Mouse (Mus musculus): ENCODE data around the gene Prr5l. TPM values are rescaled to one million over a fixed set of nuclear protein-coding genes. Genes with fewer than 3 reads are reported as not detected.

The Prr5l gene
- polyA plus RNA-seq, 1 experiment = 0.06 TPM

GRCm38 (mm10) chr2:101762405-101762804 is 120.4 kb downstream of the Prr5l start:
- Histone ChIP-seq H3K4me2 (ENCODE audit: low read depth) (peak overlapping the region; percentile 91), H3ac (ENCODE audit: control insufficient read depth, insufficient read length) (no peak overlapping the region), H3K27me3 (ENCODE audit: control insufficient read depth, insufficient read depth, insufficient read length) (no peaks in the 10 kb centered on the region), H3K79me2 (ENCODE audit: control insufficient read depth, insufficient read depth) (no peaks in the 10 kb centered on the region), H3K4me3 (no peak overlapping the region), H3K36me3 (ENCODE audit: control insufficient read depth, insufficient read depth) (no peaks in the 10 kb centered on the region)
- no peak for TF ChIP-seq POLR2A (IDR thresholded peaks at IDR 0.05; ENCODE audit: insufficient read length, low read depth)
- TF ChIP-seq CEBPB (IDR thresholded peaks at IDR 0.05; ENCODE audit: insufficient read depth, poor library complexity, severe bottlenecking) = no peak
- TF ChIP-seq MYOD1 (IDR thresholded peaks at IDR 0.05; ENCODE audit: control insufficient read depth in 1 of 3, insufficient read length in 2 of 3, low read depth in 2 of 3) = peak; percentile 67 to 97 (median 95)
- TF ChIP-seq MAX (IDR thresholded peaks at IDR 0.05; ENCODE audit: low read depth) = no peak
- peak; percentile 87 to 98 (median 94) for TF ChIP-seq MYOG (IDR thresholded peaks at IDR 0.05; ENCODE audit: control insufficient read depth in 1 of 3, insufficient read depth in 1 of 3, insufficient read length in 2 of 3, low read depth in 2 of 3)
- TF ChIP-seq USF1 (IDR thresholded peaks at IDR 0.05; ENCODE audit: low read depth) = no peak
- no peak for TF ChIP-seq SRF (IDR thresholded peaks at IDR 0.05; ENCODE audit: control insufficient read depth, insufficient read length, low read depth)
- TF ChIP-seq TCF3 (IDR thresholded peaks at IDR 0.05; ENCODE audit: insufficient read length, low read depth) = peak; percentile 72
- no peak for TF ChIP-seq E2F4 (IDR thresholded peaks at IDR 0.05; ENCODE audit: insufficient read depth)
- no peak for TF ChIP-seq REST (IDR thresholded peaks at IDR 0.05; ENCODE audit: insufficient read depth, insufficient read length)
- TF ChIP-seq POLR2AphosphoS2 (IDR thresholded peaks at IDR 0.05; ENCODE audit: insufficient read length, low read depth) = no peak
- TF ChIP-seq TCF12 (IDR thresholded peaks at IDR 0.05; ENCODE audit: insufficient read depth, poor library complexity, severe bottlenecking) = peak; percentile 87

GRCm38 (mm10) chr2:101761898-101762297 is 120.9 kb downstream of the Prr5l start:
- Histone ChIP-seq H3K79me2 (ENCODE audit: control insufficient read depth, insufficient read depth) (no peaks in the 10 kb centered on the region), H3K36me3 (ENCODE audit: control insufficient read depth, insufficient read depth) (no peaks in the 10 kb centered on the region), H3K4me3 (no peak overlapping the region), H3K27me3 (ENCODE audit: control insufficient read depth, insufficient read depth, insufficient read length) (no peaks in the 10 kb centered on the region), H3K4me2 (ENCODE audit: low read depth) (peak overlapping the region; percentile 91), H3ac (ENCODE audit: control insufficient read depth, insufficient read length) (no peak overlapping the region)
- TF ChIP-seq REST (IDR thresholded peaks at IDR 0.05; ENCODE audit: insufficient read depth, insufficient read length) (no peak), E2F4 (IDR thresholded peaks at IDR 0.05; ENCODE audit: insufficient read depth) (no peak), POLR2AphosphoS2 (IDR thresholded peaks at IDR 0.05; ENCODE audit: insufficient read length, low read depth) (no peak), SRF (IDR thresholded peaks at IDR 0.05; ENCODE audit: control insufficient read depth, insufficient read length, low read depth) (no peak), CEBPB (IDR thresholded peaks at IDR 0.05; ENCODE audit: insufficient read depth, poor library complexity, severe bottlenecking) (no peak), TCF3 (IDR thresholded peaks at IDR 0.05; ENCODE audit: insufficient read length, low read depth) (no peak), TCF12 (IDR thresholded peaks at IDR 0.05; ENCODE audit: insufficient read depth, poor library complexity, severe bottlenecking) (no peak), MAX (IDR thresholded peaks at IDR 0.05; ENCODE audit: low read depth) (no peak)

- Histone ChIP-seq H3K4me3 (no peak overlapping the region), H3ac (ENCODE audit: control insufficient read depth, insufficient read length) (no peak overlapping the region), H3K36me3 (ENCODE audit: control insufficient read depth, insufficient read depth) (no peaks in the 10 kb centered on the region), H3K27me3 (ENCODE audit: control insufficient read depth, insufficient read depth, insufficient read length) (no peaks in the 10 kb centered on the region), H3K4me2 (ENCODE audit: low read depth) (no peak overlapping the region), H3K79me2 (ENCODE audit: control insufficient read depth, insufficient read depth) (no peaks in the 10 kb centered on the region)
- TF ChIP-seq MYOG (IDR thresholded peaks at IDR 0.05; ENCODE audit: control insufficient read depth in 1 of 3, insufficient read depth in 1 of 3, insufficient read length in 2 of 3, low read depth in 2 of 3) (no peak), CEBPB (IDR thresholded peaks at IDR 0.05; ENCODE audit: insufficient read depth, poor library complexity, severe bottlenecking) (no peak)
Measured at GRCm38 (mm10) chr2:101759523-101760277, 123.1 kb downstream of the Prr5l start.

GRCm38 (mm10) chr2:101757806-101758205 is 125.0 kb downstream of the Prr5l start:
- Histone ChIP-seq H3K4me2 (ENCODE audit: low read depth) (no peak overlapping the region), H3K79me2 (ENCODE audit: control insufficient read depth, insufficient read depth) (no peaks in the 10 kb centered on the region), H3K27me3 (ENCODE audit: control insufficient read depth, insufficient read depth, insufficient read length) (no peaks in the 10 kb centered on the region), H3K4me3 (no peak overlapping the region), H3K36me3 (ENCODE audit: control insufficient read depth, insufficient read depth) (no peaks in the 10 kb centered on the region), H3ac (ENCODE audit: control insufficient read depth, insufficient read length) (no peak overlapping the region)
- TF ChIP-seq MAX (IDR thresholded peaks at IDR 0.05; ENCODE audit: low read depth) (no peak), USF1 (IDR thresholded peaks at IDR 0.05; ENCODE audit: low read depth) (no peak), MYOG (IDR thresholded peaks at IDR 0.05; ENCODE audit: control insufficient read depth in 1 of 3, insufficient read depth in 1 of 3, insufficient read length in 2 of 3, low read depth in 2 of 3) (no peak), TCF3 (IDR thresholded peaks at IDR 0.05; ENCODE audit: insufficient read length, low read depth) (no peak), POLR2A (IDR thresholded peaks at IDR 0.05; ENCODE audit: insufficient read length, low read depth) (no peak), POLR2AphosphoS2 (IDR thresholded peaks at IDR 0.05; ENCODE audit: insufficient read length, low read depth) (no peak), MYOD1 (IDR thresholded peaks at IDR 0.05; ENCODE audit: control insufficient read depth in 1 of 3, insufficient read length in 2 of 3, low read depth in 2 of 3) (no peak)

- H3K4me3 ChIP-seq = no peak overlapping the region
- H3K27me3 ChIP-seq (ENCODE audit: control insufficient read depth, insufficient read depth, insufficient read length) = no peaks in the 10 kb centered on the region
- H3K36me3 ChIP-seq (ENCODE audit: control insufficient read depth, insufficient read depth) = no peaks in the 10 kb centered on the region
- no peak overlapping the region for H3K4me2 ChIP-seq (ENCODE audit: low read depth)
- TF ChIP-seq SRF (IDR thresholded peaks at IDR 0.05; ENCODE audit: control insufficient read depth, insufficient read length, low read depth) (no peak), MYOG (IDR thresholded peaks at IDR 0.05; ENCODE audit: control insufficient read depth in 1 of 3, insufficient read depth in 1 of 3, insufficient read length in 2 of 3, low read depth in 2 of 3) (peak in 1 of 3 experiments; percentile 50), POLR2AphosphoS2 (IDR thresholded peaks at IDR 0.05; ENCODE audit: insufficient read length, low read depth) (no peak)
- no peaks in the 10 kb centered on the region for H3K79me2 ChIP-seq (ENCODE audit: control insufficient read depth, insufficient read depth)
- no peak overlapping the region for H3ac ChIP-seq (ENCODE audit: control insufficient read depth, insufficient read length)
Measured at GRCm38 (mm10) chr2:101756069-101756753, 126.6 kb downstream of the Prr5l start.
